ENCODE assay signal across 8 mouse cellular contexts in genomic region chr11:57827048-57827914, GRCm38 (mm10). TPM values are rescaled to one million over a fixed set of nuclear protein-coding genes. Genes with fewer than 3 reads are reported as not detected.
DNase-seq lines count a peak whose midpoint lies in the region; ATAC-seq and TF ChIP-seq lines count a peak whose summit lies in the region.

No protein-coding gene starts in this region.

- peak overlapping the region; percentile 45 for H3K4me2 ChIP-seq in midbrain, embryonic 14.5 days (ENCODE audit: low read length)

- peak overlapping the region; percentile 62 for H3K4me3 ChIP-seq in heart, embryonic 10.5 days
- peak overlapping the region; percentile 7 to 48; a peak in 3 of 4 replicates for H3K4me3 ChIP-seq in ES-E14 (ENCODE audit: insufficient read depth in 1 of 2, low read depth in 1 of 2, low read length in 2 of 2, poor library complexity in 1 of 2, severe bottlenecking in 1 of 2)
- peak overlapping the region; percentile 40 for H3K4me3 ChIP-seq in hindbrain, embryonic 10.5 days
- peak overlapping the region; percentile 12 for H3K4me3 ChIP-seq in midbrain, embryonic 14.5 days (replicated peaks; ENCODE audit: low read depth, low read length)

- peaks cover 67% of the 10 kb centered on the region for H3K27me3 ChIP-seq in heart, embryonic 10.5 days (ENCODE audit: insufficient read depth, poor library complexity, severe bottlenecking)
- peaks cover 90% of the 10 kb centered on the region for H3K27me3 ChIP-seq in hindbrain, embryonic 10.5 days (ENCODE audit: insufficient read depth, poor library complexity, severe bottlenecking)
- peaks cover 73% of the 10 kb centered on the region for H3K27me3 ChIP-seq in midbrain, embryonic 14.5 days (ENCODE audit: control insufficient read depth, insufficient read depth, low read length)

- H3K9ac ChIP-seq in ES-E14 (ENCODE audit: insufficient read depth, low read depth, low read length, poor library complexity, severe bottlenecking) = peak overlapping the region; percentile 34
- H3K9ac ChIP-seq in midbrain, embryonic 14.5 days (replicated peaks; ENCODE audit: low read length) = no peak overlapping the region

- H3K36me3 ChIP-seq in heart, embryonic 10.5 days = peaks cover 3% of the 10 kb centered on the region; the same call in 1 of the 2 replicates
- H3K36me3 ChIP-seq in ES-E14 (ENCODE audit: control insufficient read depth, insufficient read depth, low read length, poor library complexity, severe bottlenecking) = no peaks in the 10 kb centered on the region
- no peaks in the 10 kb centered on the region for H3K36me3 ChIP-seq in hindbrain, embryonic 10.5 days
- no peaks in the 10 kb centered on the region for H3K36me3 ChIP-seq in midbrain, embryonic 14.5 days (ENCODE audit: control insufficient read depth, insufficient read depth, low read length)

- intact Hi-C loops in heart, postnatal 25 days (cut with DNase I) = no loop called here

- under 1% methylated on average over 41 of the region's 41 CpGs for WGBS in heart, embryonic 10.5 days
- WGBS in hindbrain, embryonic 10.5 days = 1% methylated on average over 41 of the region's 41 CpGs
- under 1% methylated on average over 41 of the region's 41 CpGs for WGBS in midbrain, embryonic 14.5 days

- no peak for ATAC-seq in midbrain, embryonic 14.5 days (ENCODE audit: low FRiP score, low TSS enrichment)

- in situ Hi-C loops in ES-E14 (cut with MboI; ENCODE audit: low sequenced_read_pairs in 2 of 2, unreplicated experiment in 2 of 2) = loop anchor here in 1 of 2 experiments (10.0 kb wide), 1 partner anchor 88 kb away; no protein-coding TSS in a partner anchor

- no peak for DNase-seq in heart, embryonic 10.5 days (ENCODE audit: low spot score)
- DNase-seq in heart, postnatal 25 days (ENCODE audit: low spot score) = no peak
- no peak for DNase-seq in ES-E14 (ENCODE audit: low read depth, low spot score)
- DNase-seq in hindbrain, embryonic 10.5 days (ENCODE audit: low spot score) = peak; percentile 48
- DNase-seq in midbrain, embryonic 14.5 days = peak; percentile 49
- DNase-seq in gastrocnemius, adult 8-10 months (ENCODE audit: low spot score in 2 of 2) = no peak
- no peak for DNase-seq in spleen, postnatal 36 days (ENCODE audit: low spot score in 2 of 2)
- DNase-seq in adrenal gland, postnatal 4 days (ENCODE audit: low spot score in 2 of 2) = no peak

- H3K9me3 ChIP-seq in heart, embryonic 10.5 days = no peaks in the 10 kb centered on the region
- H3K9me3 ChIP-seq in ES-E14 (ENCODE audit: control insufficient read depth, insufficient read depth, low read depth, low read length) = no peaks in the 10 kb centered on the region
- no peaks in the 10 kb centered on the region for H3K9me3 ChIP-seq in hindbrain, embryonic 10.5 days
- no peaks in the 10 kb centered on the region for H3K9me3 ChIP-seq in midbrain, embryonic 14.5 days (ENCODE audit: control insufficient read depth, low read length)

- peak overlapping the region; percentile 91 for H3K27ac ChIP-seq in heart, embryonic 10.5 days
- no peak overlapping the region for H3K27ac ChIP-seq in ES-E14 (ENCODE audit: insufficient read depth, low read depth, low read length, poor library complexity, severe bottlenecking)
- no peak overlapping the region for H3K27ac ChIP-seq in hindbrain, embryonic 10.5 days
- no peak overlapping the region for H3K27ac ChIP-seq in midbrain, embryonic 14.5 days (replicated peaks; ENCODE audit: low read depth, low read length)

- H3K4me1 ChIP-seq in heart, embryonic 10.5 days = peaks cover 43% of the 10 kb centered on the region
- H3K4me1 ChIP-seq in ES-E14 (ENCODE audit: control insufficient read depth in 2 of 2, insufficient read depth in 2 of 2, low read length in 2 of 2, poor library complexity in 1 of 2) = peaks cover 0 to 13% of the 10 kb centered on the region in 2 experiments; a peak in 2 of 4 replicates
- peaks cover 29% of the 10 kb centered on the region for H3K4me1 ChIP-seq in hindbrain, embryonic 10.5 days (replicated peaks)
- peaks cover 10% of the 10 kb centered on the region for H3K4me1 ChIP-seq in midbrain, embryonic 14.5 days (ENCODE audit: control insufficient read depth, insufficient read depth, low read length)

TF ChIP-seq in ES-E14, 5 proteins besides CTCF, POLR2A, EP300 and RAD21:
- TF ChIP-seq ZNF384 (IDR thresholded peaks at IDR 0.05; ENCODE audit: low read depth, low read length) = no peak
- no peak for TF ChIP-seq MAFK (IDR thresholded peaks at IDR 0.05; ENCODE audit: insufficient read depth, low read depth, low read length)
- no peak for TF ChIP-seq HCFC1 (IDR thresholded peaks at IDR 0.05; ENCODE audit: borderline replicate concordance, insufficient read depth, low read length)
- no peak for TF ChIP-seq ZC3H11A (IDR thresholded peaks at IDR 0.05; ENCODE audit: borderline replicate concordance, low read depth, low read length)
- no peak for TF ChIP-seq CHD2 (IDR thresholded peaks at IDR 0.05; ENCODE audit: low read depth, low read length)

RNA-seq across cellular contexts. Expression of gene Hand1, which starts 5.3 kb away (rescaled TPM):
- 95.3 and 106 TPM in 2 replicates for polyA plus RNA-seq in heart, embryonic 10.5 days (2016; fragmentation: Nextera tagmentation; extraction: Ambion mirVana)
- not detected for total RNA-seq in heart, postnatal 25 days (2021)
- 1.5 and 6.5 TPM in 2 replicates for total RNA-seq in ES-E14 (2012; rRNA removed)
- 0.17 and 0.50 TPM in 2 replicates for polyA plus RNA-seq in hindbrain, embryonic 10.5 days (2016; fragmentation: Nextera tagmentation; extraction: Ambion mirVana)
- not detected in 2 replicates for polyA plus RNA-seq in midbrain, embryonic 14.5 days (2014; fragmentation: Nextera tagmentation; extraction: Ambion mirVana)
- not detected for total RNA-seq in gastrocnemius, adult 8-10 months (2022)
- total RNA-seq in adrenal gland, postnatal 4 days (2021) = 10 to 100 TPM; 21.4 to 25.6 TPM

RNA-seq across cellular contexts. Expression of gene Sap30l, which starts 25.8 kb away (rescaled TPM):
- polyA plus RNA-seq in heart, embryonic 10.5 days (2016; fragmentation: Nextera tagmentation; extraction: Ambion mirVana) = 8.8 and 12.2 TPM in 2 replicates
- total RNA-seq in heart, postnatal 25 days (2021) = 10 to 100 TPM; 37.2 to 40.7 TPM
- 25.7 and 29.2 TPM in 2 replicates for total RNA-seq in ES-E14 (2012; rRNA removed)
- 8.8 and 12.7 TPM in 2 replicates for polyA plus RNA-seq in hindbrain, embryonic 10.5 days (2016; fragmentation: Nextera tagmentation; extraction: Ambion mirVana)
- polyA plus RNA-seq in midbrain, embryonic 14.5 days (2014; fragmentation: Nextera tagmentation; extraction: Ambion mirVana) = 12.0 and 13.1 TPM in 2 replicates
- 10 to 100 TPM; 47.2 to 59.8 (median 55.3) TPM for total RNA-seq in gastrocnemius, adult 8-10 months (2022)
- total RNA-seq in adrenal gland, postnatal 4 days (2021) = 10 to 100 TPM; 45.3 to 49.8 TPM

Comparison
In these comparisons a context has a peak if more than half of its experiments do, and no peak if none do; other contexts are left out.
1. DNase-seq: peak in hindbrain, embryonic 10.5 days (single experiment) and midbrain, embryonic 14.5 days (single experiment); none in heart, embryonic 10.5 days (single experiment), heart, postnatal 25 days (single experiment), ES-E14 (single experiment), gastrocnemius, adult 8-10 months (0 of 2), spleen, postnatal 36 days (0 of 2) and adrenal gland, postnatal 4 days (0 of 2).
2. H3K4me3 ChIP-seq: peak in every context shown above with its lines; median percentile 62 in heart, embryonic 10.5 days; 40 in hindbrain, embryonic 10.5 days; 28 in ES-E14; 12 in midbrain, embryonic 14.5 days.